Mouse (Mus musculus) CH12.LX (cell line): ENCODE data around the gene Tfap2a. TPM values are rescaled to one million over a fixed set of nuclear protein-coding genes. Genes with fewer than 3 reads are reported as not detected.

Experiments
- DNase-seq: peaks from one replicate; pipeline ENCODE4 v3.0.0-alpha.2; 2013; ENCODE audit errors: extremely low read depth
- H3K27ac ChIP-seq: 2 replicates; pipeline ENCODE4 v1.5.1; 2012; ENCODE audit warnings: low read depth, mild to moderate bottlenecking, control low read depth, moderate library complexity; ENCODE audit not compliant: insufficient read depth
- H3K27me3 ChIP-seq: replicated peaks from 2 replicates; pipeline ENCODE3; 2012; ENCODE audit warnings: inconsistent platforms
- H3K36me3 ChIP-seq, 2 experiments: replicated peaks in 1 of 2; 2 replicates each; pipeline versions ENCODE3 to v1.6.1; 2012; ENCODE audit warnings: inconsistent platforms in 1 of 2, low read length in 1 of 2, mild to moderate bottlenecking in 1 of 2, mixed read lengths in 1 of 2, moderate library complexity in 1 of 2; ENCODE audit not compliant: control insufficient read depth in 1 of 2, insufficient read depth in 1 of 2
- H3K4me1 ChIP-seq, 2 experiments: 2 replicates each; pipeline ENCODE4 v1.6.1; 2012; ENCODE audit warnings: inconsistent platforms in 1 of 2, moderate library complexity in 1 of 2; ENCODE audit not compliant: insufficient read depth in 2 of 2, control insufficient read depth in 1 of 2
- H3K4me2 ChIP-seq: 2 replicates; pipeline ENCODE4 v1.6.1; 2012; ENCODE audit warnings: low read depth, mild to moderate bottlenecking, control low read depth; ENCODE audit not compliant: poor library complexity, insufficient read depth, severe bottlenecking
- H3K4me3 ChIP-seq, 3 experiments: fragments of 150-350 bp in 1 of 3; sonication (generic) in 1 of 3; replicated peaks in 1 of 3; 2 replicates each; pipeline versions ENCODE3 to v1.5.1; 2011 to 2012; ENCODE audit warnings: low read depth in 2 of 3, low read length in 2 of 3, mild to moderate bottlenecking in 2 of 3, moderate library complexity in 2 of 3, control low read depth in 1 of 3, improper control_type of control experiment in 1 of 3, inconsistent platforms in 1 of 3, mixed read lengths in 1 of 3; ENCODE audit not compliant: poor library complexity in 1 of 3
- H3K79me2 ChIP-seq: replicated peaks from 2 replicates; pipeline ENCODE4 v1.6.1; 2012; ENCODE audit warnings: mild to moderate bottlenecking, moderate library complexity; ENCODE audit not compliant: control insufficient read depth, poor library complexity, insufficient read depth, severe bottlenecking; ENCODE audit errors: extremely low read depth
- H3K9ac ChIP-seq: 2 replicates; pipeline ENCODE4 v1.6.1; 2012; ENCODE audit warnings: low read depth, mild to moderate bottlenecking, control low read depth, moderate library complexity; ENCODE audit not compliant: insufficient read depth
- H3K9me3 ChIP-seq: replicated peaks from 2 replicates; pipeline ENCODE3; 2012; ENCODE audit warnings: low read length, inconsistent platforms, mixed read lengths
- CTCF ChIP-seq, 2 experiments: IDR thresholded peaks in 1 of 2; conservative IDR thresholded peaks in 1 of 2; 2 replicates each; pipeline ENCODE4 v1.5.1; 2011 to 2012; ENCODE audit warnings: low read depth in 2 of 2, low read length in 2 of 2, improper control_type of control experiment in 1 of 2, inconsistent platforms in 1 of 2, mild to moderate bottlenecking in 1 of 2, moderate library complexity in 1 of 2
- GABPA ChIP-seq: IDR thresholded peaks from 2 replicates; pipeline ENCODE4 v1.6.1; 2012; ENCODE audit warnings: low read depth, low read length, improper control_type of control experiment, inconsistent platforms; ENCODE audit not compliant: insufficient replicate concordance
- MAX ChIP-seq: IDR thresholded peaks from 2 replicates; pipeline ENCODE4 v1.6.1; 2011; ENCODE audit warnings: low read length, improper control_type of control experiment
- MEF2A ChIP-seq: IDR thresholded peaks from 2 replicates; pipeline ENCODE4 v1.6.1; 2014; ENCODE audit warnings: low read depth, mild to moderate bottlenecking, inconsistent platforms, low read length, improper control_type of control experiment, borderline replicate concordance
- MXI1 ChIP-seq: IDR thresholded peaks from 2 replicates; pipeline ENCODE4 v1.6.1; 2011; ENCODE audit warnings: mild to moderate bottlenecking, low read depth, low read length, improper control_type of control experiment
- NRF1 ChIP-seq: IDR thresholded peaks from 2 replicates; pipeline ENCODE4 v1.6.1; 2014; ENCODE audit warnings: low read depth, mild to moderate bottlenecking, inconsistent platforms, low read length, improper control_type of control experiment, moderate library complexity
- POLR2A ChIP-seq: IDR thresholded peaks from 2 replicates; pipeline ENCODE4 v1.6.1; 2011; ENCODE audit warnings: low read depth, mild to moderate bottlenecking, improper control_type of control experiment, low read length
- RAD21 ChIP-seq: IDR thresholded peaks from 2 replicates; pipeline ENCODE4 v1.6.1; 2011; ENCODE audit warnings: low read depth, mild to moderate bottlenecking, low read length, improper control_type of control experiment, moderate library complexity
- SIN3A ChIP-seq: IDR thresholded peaks from 2 replicates; pipeline ENCODE4 v1.6.1; 2012; ENCODE audit warnings: low read length, improper control_type of control experiment, inconsistent platforms
- SMC3 ChIP-seq: IDR thresholded peaks from 2 replicates; pipeline ENCODE4 v1.6.1; 2011; ENCODE audit warnings: low read depth, low read length, improper control_type of control experiment
- TBP ChIP-seq: conservative IDR thresholded peaks from 2 replicates; pipeline ENCODE4 v1.6.1; 2011; ENCODE audit warnings: low read depth, low read length, improper control_type of control experiment
- USF2 ChIP-seq: conservative IDR thresholded peaks from 2 replicates; pipeline ENCODE4 v1.6.1; 2011; ENCODE audit warnings: low read depth, low read length, improper control_type of control experiment
- ZC3H11A ChIP-seq: IDR thresholded peaks from 2 replicates; pipeline ENCODE4 v1.6.1; 2012; ENCODE audit warnings: low read depth, mild to moderate bottlenecking, inconsistent platforms, low read length, improper control_type of control experiment
- ZKSCAN1 ChIP-seq: IDR thresholded peaks from 2 replicates; pipeline ENCODE4 v1.6.1; 2012; ENCODE audit warnings: low read depth, inconsistent platforms, low read length, improper control_type of control experiment, borderline replicate concordance
- ZNF384 ChIP-seq: IDR thresholded peaks from 2 replicates; pipeline ENCODE4 v1.6.1; 2012; ENCODE audit warnings: low read depth, low read length, improper control_type of control experiment, inconsistent platforms
- dilution Hi-C: fragments of 300-500 bp; cut with MboI; formaldehyde crosslinking; loops from 2 replicates; pipeline ENCODE4 v1.14.3; 2020; ENCODE audit warnings: low sequenced_read_pairs; ENCODE audit not compliant: extremely low pct_unique_long_range_greater_than_20kb, extremely low pct_ligation_motif_present
- in situ Hi-C: fragments of 300-500 bp; cut with MboI; formaldehyde crosslinking; loops from 3 replicates; pipeline ENCODE4 v1.14.3; 2019; ENCODE audit warnings: low sequenced_read_pairs, low pct_ligation_motif_present, low pct_unique_long_range_greater_than_20kb, mixed read lengths
- polyA plus RNA-seq: library from polyadenylated mRNA; unstranded; fragments of >175 nt; gene quantifications from 2 replicates; pipeline ENCODE4 v1.2.1, GENCODE M21; 2012; ENCODE audit warnings: low read depth; ENCODE audit not compliant: insufficient read length
- total RNA-seq, 2 experiments: library from RNA; depleted of rRNA; stranded (reverse); fragments of 300-350 nt in 1 of 2; fragments of >200 nt in 1 of 2; gene quantifications; 2 replicates each; pipeline ENCODE4 v1.2.3; 2012 to 2014

Tfap2a gene
- total and polyA plus RNA-seq, 3 experiments = not detected

DNA sequence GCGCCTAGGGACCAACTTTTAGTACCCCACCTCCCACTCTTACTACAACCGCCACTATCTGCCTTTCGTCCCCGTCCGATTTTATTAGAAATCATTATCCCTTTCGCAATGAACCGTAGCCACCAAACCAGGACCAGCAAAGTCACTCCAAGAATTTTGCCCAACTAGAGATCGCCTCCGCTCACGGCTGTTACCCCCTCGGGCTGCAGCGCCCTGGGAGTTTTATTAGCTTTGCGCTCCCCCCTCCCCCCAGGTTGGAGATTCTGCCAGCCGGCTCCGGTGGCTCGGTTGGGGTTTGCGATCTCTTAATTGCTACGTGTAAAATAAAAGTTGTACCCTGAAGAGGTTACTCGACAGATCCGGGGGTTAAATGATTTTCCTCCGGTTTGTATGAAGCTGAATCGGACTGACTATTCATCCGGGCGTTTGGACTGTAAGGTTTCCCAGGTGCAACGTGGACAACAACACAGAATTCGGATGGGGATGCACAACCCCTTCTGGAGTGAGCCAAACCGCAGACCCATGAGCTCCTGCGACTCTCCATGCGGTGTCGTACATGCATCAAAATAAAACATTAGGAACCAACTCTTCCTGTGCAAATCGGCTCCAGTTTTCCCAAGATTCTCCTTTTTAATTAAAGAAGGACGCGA lies 3.7 kb downstream of the Tfap2a start:
- dilution Hi-C loops (no loop called here), in situ Hi-C loops (no loop called here)
- Histone ChIP-seq H3K4me2 (no peak overlapping the region), H3K4me3 (no peak overlapping the region), H3K9me3 (peaks cover 59% of the 10 kb centered on the region), H3K36me3 (no peaks in the 10 kb centered on the region), H3K4me1 (no peaks in the 10 kb centered on the region), H3K27me3 (no peaks in the 10 kb centered on the region), H3K9ac (no peak overlapping the region), H3K27ac (no peak overlapping the region), H3K79me2 (no peaks in the 10 kb centered on the region)
- DNase-seq = no peak
- TF ChIP-seq POLR2A = no peak
- TF ChIP-seq ZNF384 = no peak
- TF ChIP-seq SMC3 = no peak
- TF ChIP-seq SIN3A = no peak
- no peak for TF ChIP-seq ZKSCAN1
- TF ChIP-seq NRF1 = no peak
- TF ChIP-seq MEF2A = no peak
- no peak for TF ChIP-seq CTCF (conservative IDR thresholded peaks at IDR 0.05 in 1 of 2, IDR thresholded peaks at IDR 0.05 in 1 of 2; ENCODE audit: low read depth in 2 of 2, low read length in 2 of 2)

DNA sequence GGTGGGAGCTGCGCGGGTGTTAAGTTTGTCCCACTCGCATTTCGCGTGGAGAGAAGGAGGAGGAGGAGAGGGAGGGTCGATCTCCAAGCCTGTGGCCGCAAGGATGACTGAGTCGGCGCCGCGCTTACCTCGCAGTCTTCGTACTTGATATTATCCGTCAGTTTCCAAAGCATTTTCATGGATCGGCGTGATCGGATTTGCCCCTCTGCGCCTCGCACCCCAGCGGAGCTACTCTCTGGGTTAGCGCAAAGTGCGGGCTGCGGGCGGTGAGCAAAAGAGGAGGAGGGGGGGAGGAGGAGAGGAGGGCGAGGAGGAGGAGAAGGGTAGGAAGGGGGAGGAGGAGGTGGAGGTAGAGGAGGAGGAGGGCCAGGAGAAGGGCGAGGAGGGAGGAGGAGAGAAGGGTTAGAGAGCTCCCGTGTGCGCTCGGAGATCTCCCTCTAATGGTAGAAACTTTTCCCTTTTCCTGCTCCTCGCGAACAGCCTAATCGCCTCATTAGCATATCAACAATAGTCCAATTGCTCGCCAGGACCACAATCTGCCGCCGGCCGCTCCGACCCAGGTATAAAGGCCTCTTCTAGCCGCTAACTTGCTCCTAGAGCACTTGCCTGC lies 4.5 kb downstream of the Tfap2a start:
- Histone ChIP-seq H3K79me2 (no peaks in the 10 kb centered on the region), H3K27me3 (no peaks in the 10 kb centered on the region), H3K9me3 (peaks cover 57% of the 10 kb centered on the region), H3K9ac (no peak overlapping the region), H3K36me3 (no peaks in the 10 kb centered on the region), H3K4me1 (no peaks in the 10 kb centered on the region), H3K4me2 (no peak overlapping the region), H3K27ac (no peak overlapping the region), H3K4me3 (no peak overlapping the region)
- DNase-seq = no peak
- dilution Hi-C loops (no loop called here), in situ Hi-C loops (no loop called here)
- TF ChIP-seq ZNF384 = no peak
- no peak for TF ChIP-seq TBP
- no peak for TF ChIP-seq ZC3H11A
- TF ChIP-seq USF2 = no peak
- no peak for TF ChIP-seq MEF2A
- no peak for TF ChIP-seq CTCF (conservative IDR thresholded peaks at IDR 0.05 in 1 of 2, IDR thresholded peaks at IDR 0.05 in 1 of 2; ENCODE audit: low read depth in 2 of 2, low read length in 2 of 2)
- no peak for TF ChIP-seq MXI1
- no peak for TF ChIP-seq RAD21
- TF ChIP-seq GABPA = no peak
- no peak for TF ChIP-seq MAX
